Mouse (Mus musculus): Measurements from ENCODE around the gene Zfp786.
A peak's percentile ranks its signal among the peaks of the same experiment; 100 is the strongest.

Gene Zfp786

GRCm38 (mm10) chr6:47821236-47821635 is 9.4 kb downstream of the Zfp786 start:
- no peak for DNase-seq (ENCODE audit: low spot score)

GRCm38 (mm10) chr6:47819626-47820325 is 10.9 kb downstream of the Zfp786 start:
- no peak for DNase-seq (ENCODE audit: low spot score)

GRCm38 (mm10) chr6:47818721-47819120 is 11.9 kb downstream of the Zfp786 start:
- DNase-seq (ENCODE audit: low spot score): no peak

DNA sequence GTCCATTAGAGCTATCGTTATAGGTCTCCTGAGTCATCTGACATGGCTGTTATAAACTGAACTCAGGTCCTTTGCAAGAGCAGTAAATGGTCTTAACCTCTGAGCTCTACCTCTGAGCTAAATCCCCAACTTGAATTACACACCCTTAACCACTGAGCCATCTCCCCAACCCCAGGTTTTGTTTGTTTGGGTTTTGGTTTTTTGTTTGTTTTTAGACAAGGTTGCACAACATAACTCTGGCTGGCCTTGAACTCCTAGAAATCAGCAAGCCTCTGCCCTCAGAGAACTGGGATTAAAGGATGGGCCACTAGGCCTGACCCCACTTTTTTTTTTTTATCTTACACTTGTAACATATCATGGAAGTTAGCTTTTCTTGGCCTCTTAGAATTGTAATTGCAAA is 14.5 kb downstream of the Zfp786 start:
- DNase-seq (ENCODE audit: low spot score): no peak

- DNase-seq (ENCODE audit: low spot score): peak; percentile 89
These were observed 17.3 kb downstream of the Zfp786 start, which contains the start of gene Pdia4 for GRCm38 (mm10) chr6:47813257-47813878. Gene Pdia4 (minus strand): TSS chr6:47813430.

DNA sequence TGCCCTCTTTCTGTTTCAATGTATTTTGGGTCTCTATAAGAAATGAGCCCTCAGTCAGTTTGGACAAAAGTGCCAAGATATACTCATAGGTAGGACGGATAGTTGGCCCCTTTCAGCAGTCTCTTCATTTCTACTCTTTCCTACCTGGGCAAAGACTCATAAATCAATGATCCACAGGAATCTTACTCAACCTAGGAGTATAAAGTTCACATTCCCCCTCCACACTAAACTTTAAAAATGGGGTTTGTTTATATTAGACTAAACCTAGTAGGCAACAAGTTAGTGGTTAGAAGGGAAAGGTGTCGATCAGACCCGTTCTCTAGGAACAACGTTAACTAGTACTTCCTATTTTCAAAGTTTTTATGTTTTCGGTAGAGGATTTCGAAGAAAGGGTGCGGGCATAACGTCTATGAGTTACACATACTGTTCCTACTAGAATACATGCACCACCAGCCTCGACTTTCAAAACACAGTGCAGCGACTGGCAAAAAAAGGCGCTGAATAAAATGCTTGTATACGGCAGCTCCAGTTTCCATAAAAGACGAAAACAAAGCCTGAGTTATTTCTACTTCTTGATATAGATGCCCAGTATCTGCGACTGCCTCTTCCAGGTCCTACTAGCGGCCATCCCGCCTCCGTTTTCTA is 18.3 kb downstream of the Zfp786 start:
- DNase-seq (ENCODE audit: low spot score): no peak

GRCm38 (mm10) chr6:47811324-47811723 is 19.3 kb downstream of the Zfp786 start:
- no peak for DNase-seq (ENCODE audit: low spot score)

GRCm38 (mm10) chr6:47810181-47810580 is 20.5 kb downstream of the Zfp786 start:
- DNase-seq (ENCODE audit: low spot score): no peak

DNA sequence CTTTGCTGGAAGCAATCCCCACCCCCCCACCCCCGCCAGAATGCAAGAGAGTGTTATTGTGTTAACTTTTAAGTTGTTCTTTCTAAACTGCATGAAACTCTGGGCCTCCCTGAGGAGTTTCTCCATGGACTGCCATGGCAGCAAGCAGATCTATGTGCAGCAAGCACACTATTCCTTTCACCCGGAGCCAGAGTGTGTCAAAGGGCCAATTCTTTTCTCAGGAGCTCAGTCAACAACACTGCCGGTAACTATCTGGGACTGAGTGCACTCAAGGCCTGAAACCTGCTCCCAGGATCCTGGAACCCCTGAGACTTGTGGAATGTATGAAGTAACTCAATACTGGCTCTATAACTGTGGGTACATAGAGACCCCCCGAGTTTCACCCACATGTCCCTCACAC is 21.6 kb downstream of the Zfp786 start:
- no peak for DNase-seq (ENCODE audit: low spot score)

- no peak for DNase-seq (ENCODE audit: low spot score)
These were observed 22.1 kb downstream of the Zfp786 start for GRCm38 (mm10) chr6:47808545-47808944.

GRCm38 (mm10) chr6:47807419-47807818 is 23.2 kb downstream of the Zfp786 start:
- no peak for DNase-seq (ENCODE audit: low spot score)

DNA sequence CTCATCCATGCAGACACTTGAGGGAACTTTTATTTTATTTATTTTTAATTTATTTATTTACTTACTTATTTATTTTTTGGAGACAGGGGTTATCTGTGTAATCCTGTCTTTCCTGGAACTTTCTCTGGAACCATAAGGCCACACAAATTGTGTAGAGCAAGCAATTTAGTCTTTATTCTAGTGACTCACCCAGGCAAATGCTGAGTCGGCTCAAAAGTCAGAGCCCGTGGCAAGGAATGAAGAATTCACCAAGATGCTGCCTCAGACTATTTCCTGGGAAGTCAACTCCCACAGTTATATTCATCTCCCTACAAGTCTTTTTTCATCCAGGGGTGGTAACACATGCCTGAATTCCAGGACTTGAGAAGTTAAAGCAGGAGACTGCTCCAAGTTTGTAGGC is 25.1 kb downstream of the Zfp786 start:
- DNase-seq (ENCODE audit: low spot score): no peak

DNA sequence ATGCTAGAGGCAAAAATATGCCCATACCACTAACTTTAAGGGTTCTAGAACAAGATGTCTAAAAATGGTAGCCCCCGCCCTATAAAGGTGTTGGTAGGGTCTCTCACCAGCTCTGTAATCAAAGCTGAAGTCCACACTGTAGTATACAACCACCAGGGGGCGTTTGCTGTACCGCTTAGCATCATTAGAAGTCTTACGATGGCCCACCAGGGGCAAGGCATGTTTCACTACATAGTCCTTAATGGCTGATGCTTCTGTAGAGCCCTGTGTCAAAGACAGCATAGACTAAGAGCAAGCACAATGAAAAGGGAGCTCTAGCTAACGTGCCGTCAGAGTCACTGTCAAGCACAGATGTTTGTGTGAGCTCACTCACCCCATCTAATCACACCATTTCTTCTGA is 31.6 kb downstream of the Zfp786 start:
- no peak for DNase-seq (ENCODE audit: low spot score)

GRCm38 (mm10) chr6:47794106-47794830 is 36.4 kb downstream of the Zfp786 start:
- DNase-seq (ENCODE audit: low spot score): no peak

DNA sequence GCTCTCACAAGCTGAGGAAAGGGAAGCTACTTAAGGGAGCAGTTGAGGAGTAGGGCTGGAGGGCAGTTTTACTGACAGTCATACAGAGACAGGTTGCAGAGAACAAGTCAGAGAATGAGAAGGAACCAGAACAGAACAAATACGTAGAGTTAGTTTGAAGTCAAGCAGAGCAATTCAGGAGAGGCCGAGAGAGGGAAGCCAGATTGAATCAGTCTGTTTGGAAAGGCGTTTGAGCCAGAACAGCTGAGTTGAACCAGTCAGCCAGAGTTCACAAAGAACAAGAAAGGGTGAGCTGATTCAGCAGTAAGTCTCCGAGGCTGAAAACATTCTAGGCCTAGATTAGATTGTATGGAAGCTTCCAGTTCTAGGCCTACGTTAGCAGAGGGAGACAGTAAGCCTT is 37.4 kb downstream of the Zfp786 start:
- no peak for DNase-seq (ENCODE audit: low spot score)

GRCm38 (mm10) chr6:47792533-47792932 is 38.1 kb downstream of the Zfp786 start:
- DNase-seq (ENCODE audit: low spot score): no peak

DNA sequence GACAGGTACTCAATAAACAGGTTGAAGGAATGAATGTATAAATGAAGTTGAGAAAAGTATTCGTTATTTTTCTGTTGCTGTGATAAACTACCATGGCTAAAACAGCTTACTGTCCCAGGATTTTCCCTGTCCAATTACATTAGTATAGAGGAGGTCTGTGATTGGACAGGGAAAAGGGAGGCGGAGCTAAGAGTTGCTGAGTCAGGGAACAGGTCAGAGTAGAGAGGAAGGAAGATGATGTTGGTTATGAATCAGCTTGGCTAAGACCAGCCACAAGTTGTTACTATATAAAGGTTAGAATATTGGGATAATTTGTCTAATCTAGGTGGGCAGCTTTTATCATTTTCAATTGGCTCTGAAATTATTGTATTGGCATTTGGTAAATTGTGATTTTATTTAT is 39.9 kb downstream of the Zfp786 start:
- no peak for DNase-seq (ENCODE audit: low spot score)

DNA sequence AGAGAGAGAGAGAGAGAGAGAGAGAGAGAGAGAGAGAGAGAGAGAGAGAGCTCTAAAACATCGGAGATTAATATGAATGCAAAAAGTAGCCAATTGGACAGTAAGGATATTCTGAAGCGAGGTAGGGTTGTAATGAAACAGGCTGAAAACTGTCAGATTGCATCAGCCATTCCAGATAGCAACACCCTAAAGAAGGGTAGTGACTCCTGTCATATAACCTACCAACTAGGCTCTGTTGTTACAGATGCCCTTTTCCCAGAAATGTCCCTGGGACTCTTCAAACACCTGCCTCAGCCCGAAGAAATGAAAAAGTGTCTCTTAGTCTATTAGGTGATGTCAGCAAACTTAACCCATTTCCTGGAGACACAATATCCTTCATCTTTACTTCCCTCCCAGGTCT is 41.8 kb downstream of the Zfp786 start:
- no peak for DNase-seq (ENCODE audit: low spot score)

GRCm38 (mm10) chr6:47787941-47788736 is 42.5 kb downstream of the Zfp786 start:
- DNase-seq (ENCODE audit: low spot score): peak; percentile 25

DNA sequence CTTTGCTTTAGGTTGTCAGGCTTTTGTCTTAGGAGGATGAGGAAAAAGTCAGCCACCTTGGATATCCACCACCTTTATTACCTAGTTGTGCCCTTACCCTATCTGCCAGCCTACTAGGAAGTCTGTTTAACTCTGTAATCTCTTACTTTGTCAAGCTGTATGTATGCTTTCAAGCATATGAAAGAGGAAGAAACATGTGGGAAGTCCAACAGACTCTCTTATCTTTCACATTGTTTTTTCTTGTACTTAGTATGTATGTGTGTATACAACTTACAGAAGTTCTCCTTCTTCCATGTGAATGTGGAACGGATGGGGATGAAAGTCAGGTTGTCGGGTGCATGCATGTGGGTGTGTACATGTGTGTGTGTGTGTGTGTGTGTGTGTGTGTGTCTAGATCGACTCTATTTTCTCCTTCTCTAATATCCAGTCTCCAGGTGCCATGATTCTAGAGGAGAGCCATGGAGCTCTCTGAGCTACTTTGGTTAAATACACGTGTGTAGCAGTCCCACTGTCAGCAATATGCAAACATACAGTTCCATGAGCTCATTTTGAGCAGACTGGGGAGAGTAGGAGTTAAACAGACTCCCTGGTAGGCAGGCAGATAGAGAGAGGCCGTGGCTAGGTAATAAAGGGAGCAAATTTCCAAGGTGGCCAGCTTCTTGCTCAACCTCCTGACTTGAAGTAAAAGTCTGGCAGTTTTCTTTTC is 45.8 kb downstream of the Zfp786 start:
- no peak for DNase-seq (ENCODE audit: low spot score)

Data from urinary bladder, postnatal 10 days (tissue).